Mouse (Mus musculus) small intestine, adult 2 months (tissue): ENCODE results near the gene Polr2h.

Experiments
- CTCF ChIP-seq: fragments of 200-500 bp; IDR thresholded peaks from 2 replicates; pipeline ENCODE4 v1.5.1; 2012; ENCODE audit warnings: low read depth, mild to moderate bottlenecking, control low read depth, inconsistent platforms, low read length, moderate library complexity, mixed read lengths; ENCODE audit not compliant: insufficient replicate concordance, insufficient read length; ENCODE audit errors: extremely low read depth
- POLR2A ChIP-seq: fragments of 200-500 bp; IDR thresholded peaks from 2 replicates; pipeline ENCODE4 v1.6.1; 2012; ENCODE audit warnings: low read depth, mild to moderate bottlenecking, control low read depth, inconsistent platforms, low read length, moderate library complexity

GRCm38 (mm10) chr16:20710370-20710769 lies 7.1 kb upstream of the Polr2h start:
- TF ChIP-seq CTCF (no peak), POLR2A (no peak)
